Mouse (Mus musculus): Measurements from ENCODE around the gene Ttc9c.

- TF ChIP-seq CTCF (IDR thresholded peaks at IDR 0.05; ENCODE audit: borderline replicate concordance, insufficient read depth, low read depth, low read length) (no peak), POLR2A (IDR thresholded peaks at IDR 0.05; ENCODE audit: borderline replicate concordance, insufficient read depth, low read length) (no peak)
Measured at GRCm38 (mm10) chr19:8841012-8841411, 21.9 kb upstream of the Ttc9c start.
